Mouse (Mus musculus) gastrocnemius, postnatal 36 days (tissue): Measurements from ENCODE around the gene Syce1. TPM values are rescaled to one million over a fixed set of nuclear protein-coding genes. Genes with fewer than 3 reads are reported as not detected.
"Not testable (repeated sequence)": the region's sequence is repeated elsewhere in the genome, so short reads cannot be mapped to it uniquely, and the experiment has no call there.

Experiments used
- DNase-seq, 2 experiments: peaks; one replicate each; pipeline ENCODE4 v3.0.0; 2022
- intact Hi-C: fragments of 180-260 bp; cut with DNase I; formaldehyde crosslinking; loops from one replicate; pipeline ENCODE4 v1.15.1; 2025
- total RNA-seq, 2 experiments: library from RNA; stranded (reverse); gene quantifications; 2 replicates each; pipeline ENCODE4 v1.2.3; 2021

Syce1 gene
- total RNA-seq, 2 experiments from 2014 or later, result not detected

DNA sequence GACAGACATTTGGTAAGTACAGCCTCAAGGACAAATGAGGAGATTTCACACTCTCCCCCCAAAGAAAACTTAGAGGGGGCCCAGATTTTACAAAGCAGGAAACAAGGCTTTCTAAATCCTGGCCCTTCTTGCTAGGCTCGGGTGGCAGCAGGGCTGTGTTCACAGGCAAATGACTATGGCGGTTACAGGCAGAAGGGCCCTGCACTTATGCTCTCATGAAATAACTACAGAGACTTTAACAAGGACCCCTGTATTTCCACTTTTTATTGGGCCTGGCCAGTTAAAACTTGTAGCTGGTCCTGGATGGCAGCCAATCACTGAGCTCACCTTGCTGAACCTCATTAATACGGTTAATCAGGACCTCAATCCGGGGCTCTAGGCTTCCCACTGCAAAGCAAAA, 7.1 kb downstream of the Syce1 start:
- DNase-seq, result no peak
- intact Hi-C loops, result no loop called here

DNA sequence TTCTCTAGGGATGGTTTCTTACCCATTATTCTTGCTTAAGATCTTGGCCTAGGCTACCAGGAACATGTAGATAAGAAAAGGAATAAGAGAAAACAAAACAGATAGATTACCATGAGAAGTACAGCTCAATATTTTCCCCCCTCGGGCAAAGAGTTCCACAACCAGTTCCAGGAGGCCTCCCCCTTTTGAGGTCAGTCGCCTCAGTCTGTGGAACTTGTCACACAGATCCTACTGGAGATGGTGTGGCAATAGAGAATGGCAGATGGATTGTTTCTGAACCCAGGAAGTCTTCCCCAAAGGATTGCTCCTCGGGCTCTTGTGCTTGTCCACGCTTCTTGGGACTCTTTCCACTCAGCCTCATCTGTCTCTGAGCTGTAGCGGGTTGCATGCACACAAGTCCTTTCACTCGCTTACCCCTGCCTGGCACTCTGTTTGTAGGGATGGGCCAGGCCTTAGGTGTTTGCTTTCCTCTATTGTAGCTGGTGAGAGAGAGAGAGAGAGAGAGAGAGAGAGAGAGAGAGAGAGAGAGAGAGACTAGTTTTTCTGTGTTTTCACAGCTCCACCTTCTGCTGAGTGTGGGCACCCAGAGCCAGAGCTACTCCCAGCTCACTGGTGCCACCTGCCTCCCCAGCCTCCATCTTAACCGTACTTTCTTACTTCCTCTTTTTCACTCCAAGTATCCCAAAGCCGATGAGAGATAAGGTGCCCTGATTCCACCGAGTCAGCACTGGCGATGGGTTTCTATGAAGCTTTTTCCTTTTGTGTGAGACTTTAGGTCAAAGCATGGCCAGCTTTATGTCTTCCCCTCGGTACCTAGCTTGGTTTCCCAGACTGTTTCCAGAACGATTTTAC, 21.5 kb downstream of the Syce1 start:
- no peak for DNase-seq
- intact Hi-C loops, result no loop called here

DNA sequence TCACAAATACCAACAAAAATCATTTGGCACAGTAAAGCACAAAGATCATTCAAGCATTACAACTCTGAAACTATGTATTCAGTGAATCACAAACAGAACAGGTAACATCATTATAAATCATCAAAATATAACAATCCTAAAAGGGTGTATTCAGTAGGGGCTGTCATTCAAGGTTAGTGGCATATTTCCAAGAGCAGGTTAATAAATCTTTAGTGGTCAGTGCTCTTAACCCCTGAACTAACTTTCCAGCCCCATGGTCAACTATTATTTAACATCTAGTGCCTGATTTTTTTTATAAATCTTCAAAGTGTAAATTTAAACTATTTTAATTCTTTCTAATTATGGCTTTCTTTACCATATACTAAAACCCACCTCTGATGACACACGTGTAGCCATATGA, 22.3 kb downstream of the Syce1 start:
- intact Hi-C loops, result not testable (repeated sequence)

DNA sequence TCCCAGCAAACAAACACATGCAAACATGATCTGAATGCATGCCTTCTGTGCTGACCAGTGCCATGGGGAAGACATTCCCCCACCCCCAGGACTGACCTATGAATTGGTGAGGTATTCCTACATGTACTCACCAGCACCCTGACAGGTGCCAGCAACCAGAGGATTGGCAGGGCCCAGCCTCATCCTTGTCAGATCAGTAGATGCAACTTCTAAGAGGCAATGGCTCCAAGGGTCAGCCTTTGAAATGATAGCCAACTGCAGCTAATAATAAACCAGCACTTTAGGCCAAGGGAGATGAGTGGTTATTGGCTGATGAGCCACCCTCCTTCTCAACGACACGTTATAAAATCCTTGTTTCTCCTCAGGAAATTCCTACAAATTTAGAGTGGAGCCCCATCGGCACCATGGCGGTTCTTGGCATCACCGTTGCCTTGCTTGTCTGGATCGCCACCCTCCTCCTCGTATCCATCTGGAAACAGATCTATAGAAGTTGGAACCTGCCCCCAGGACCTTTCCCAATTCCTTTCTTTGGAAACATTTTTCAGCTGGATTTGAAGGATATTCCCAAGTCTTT, 24.1 kb downstream of the Syce1 start, which contains the start of gene Cyp2e1:
Gene Cyp2e1 (plus strand): TSS at position 293 of the 574 bp plus-strand sequence.
- intact Hi-C loops, result no loop called here
- DNase-seq, result no peak

More for the DNA sequence above, 22.3 kb downstream of the Syce1 start:
- not testable (repeated sequence) for DNase-seq

DNA sequence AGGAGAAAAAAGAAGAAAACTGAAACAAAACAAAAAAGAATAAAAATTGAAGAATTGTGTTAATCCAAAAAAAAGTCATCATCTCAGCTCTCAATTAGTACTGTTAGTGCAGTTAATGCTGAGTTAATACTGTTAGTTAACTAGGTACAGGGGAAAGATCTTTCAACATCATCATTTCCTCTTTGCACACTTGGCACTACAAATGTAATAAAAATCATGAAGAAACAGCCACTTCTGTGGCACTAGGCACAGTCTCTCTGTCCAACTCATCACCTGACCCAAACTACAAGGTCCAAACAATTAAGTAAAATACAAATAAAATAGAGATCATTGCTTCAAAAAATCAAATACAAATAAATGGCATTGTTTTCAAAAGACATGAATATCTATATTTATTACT, 27.0 kb downstream of the Syce1 start:
- no peak for DNase-seq
- intact Hi-C loops, result no loop called here

DNA sequence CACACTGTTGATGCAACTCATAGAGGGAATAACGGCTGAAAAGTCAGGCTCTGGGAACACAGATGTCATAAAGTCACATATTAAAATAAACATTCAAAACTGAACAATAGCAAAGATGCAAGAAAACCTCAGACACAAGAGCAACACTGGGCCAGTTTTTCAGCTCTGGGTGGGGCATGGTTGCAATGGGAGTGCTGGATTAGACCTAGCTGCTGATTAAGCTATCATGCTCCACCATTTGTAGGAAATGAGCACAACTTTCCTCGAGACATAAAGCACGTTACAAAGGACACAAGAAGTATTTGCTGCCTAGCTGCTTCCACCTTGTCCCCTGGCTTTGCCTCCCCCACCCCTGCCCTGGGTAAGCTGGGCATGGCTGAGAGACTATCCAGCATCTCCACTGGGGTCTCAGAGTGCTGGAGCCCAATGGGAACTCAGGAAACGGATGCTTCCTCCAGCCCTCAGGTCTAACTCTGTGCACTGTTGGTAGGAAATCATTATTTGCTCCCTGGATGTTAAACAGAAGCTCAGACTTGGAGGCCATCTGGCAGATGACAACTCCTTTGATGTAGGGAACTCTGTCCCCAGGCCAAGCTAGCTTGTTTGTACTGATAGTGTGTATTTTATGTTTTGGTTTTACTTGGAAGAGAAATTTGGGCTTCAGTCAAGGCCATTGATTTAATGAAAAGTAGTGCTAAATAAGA, 31.3 kb downstream of the Syce1 start:
- DNase-seq, result no peak
- intact Hi-C loops, result no loop called here

DNA sequence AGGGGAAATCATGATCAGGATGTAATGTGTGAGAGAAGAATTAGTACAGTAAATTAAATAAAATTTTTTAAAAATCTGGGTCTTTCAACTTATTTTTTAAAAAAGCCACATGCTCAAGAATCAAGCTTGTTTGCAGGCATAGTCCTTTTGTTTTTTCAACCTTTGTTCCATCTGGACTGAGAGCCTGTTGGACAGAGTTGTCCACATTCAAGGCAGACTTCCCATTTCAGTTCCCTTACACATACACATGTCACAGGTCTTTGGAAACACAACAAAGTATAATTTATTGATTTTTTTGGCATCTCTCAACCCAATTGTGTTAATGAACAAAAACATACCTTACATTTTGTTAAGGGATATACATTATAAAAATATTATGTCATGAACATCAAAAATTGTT, 33.1 kb downstream of the Syce1 start:
- no peak for DNase-seq

DNA sequence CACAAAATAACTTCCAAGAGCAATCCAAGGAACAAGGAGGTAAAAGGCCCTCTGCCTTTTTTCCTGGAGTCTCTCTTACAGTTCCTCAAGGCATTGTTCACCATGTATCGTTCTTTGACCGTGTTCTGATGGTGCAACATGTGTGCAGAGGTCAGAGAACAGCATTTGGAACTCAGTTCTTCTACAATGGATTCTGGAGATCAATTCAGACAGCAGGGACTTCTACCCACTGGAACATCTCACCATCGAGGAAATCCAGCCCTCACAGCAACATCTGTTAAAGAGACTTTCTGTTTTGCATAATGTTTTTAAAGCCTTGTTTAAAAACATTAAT, 38.9 kb downstream of the Syce1 start:
- DNase-seq, result no peak
- intact Hi-C loops, result no loop called here

More for the DNA sequence above, 33.1 kb downstream of the Syce1 start:
- intact Hi-C loops, result no loop called here

DNA sequence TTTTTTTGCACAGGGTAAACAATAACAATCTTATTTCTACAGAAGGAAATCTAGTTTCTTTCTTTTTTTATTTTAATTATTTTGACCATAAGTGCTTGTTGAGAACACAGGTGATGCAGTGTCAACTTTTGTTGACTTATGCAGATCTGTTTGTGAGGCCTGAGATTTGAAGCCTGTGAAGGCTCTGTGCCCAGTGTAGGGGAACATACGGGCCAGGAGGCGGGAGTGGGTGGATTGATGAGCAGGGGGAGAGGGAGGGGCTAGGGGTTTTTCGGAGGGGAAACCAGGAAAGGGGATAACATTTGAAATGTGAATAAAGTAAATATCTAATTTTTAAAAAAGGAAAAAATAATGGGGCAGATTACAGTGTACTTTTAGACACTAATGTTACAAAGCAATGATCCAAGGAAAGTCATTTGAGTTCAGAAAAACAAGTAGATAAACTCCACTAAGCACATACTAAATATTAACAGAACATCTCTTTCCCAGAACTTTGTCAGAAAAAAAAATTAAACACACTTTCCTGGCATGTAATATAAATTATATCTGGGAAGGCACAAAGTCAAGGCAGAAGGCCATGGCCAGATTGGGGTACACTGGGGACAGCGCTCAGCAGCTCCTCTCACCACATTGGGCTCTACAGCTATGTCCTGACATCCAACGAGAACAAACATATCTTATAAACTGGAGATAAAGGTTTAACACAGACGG, 39.4 kb downstream of the Syce1 start:
- no peak for DNase-seq

DNA sequence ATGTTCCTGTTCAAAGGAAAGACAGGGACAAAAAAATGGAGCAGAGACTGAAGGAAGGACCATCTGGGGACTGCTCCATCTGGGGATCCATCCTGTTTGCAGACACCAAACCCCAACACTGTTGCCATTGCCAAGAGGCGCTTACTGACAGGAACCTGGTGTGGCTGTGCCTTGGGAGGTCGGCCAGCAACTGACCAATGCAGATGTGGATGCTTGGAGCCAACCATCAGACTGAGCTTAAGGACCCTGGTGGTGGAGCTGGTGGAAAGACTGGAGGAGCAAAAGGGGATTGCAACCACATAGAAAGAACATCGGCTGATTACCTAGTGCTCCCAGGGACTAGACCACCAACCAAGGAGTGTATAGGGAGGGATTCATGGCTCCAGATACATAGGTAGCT, 40.2 kb downstream of the Syce1 start:
- no peak for DNase-seq

More for the DNA sequence above, 39.4 kb downstream of the Syce1 start:
- intact Hi-C loops, result no loop called here

DNA sequence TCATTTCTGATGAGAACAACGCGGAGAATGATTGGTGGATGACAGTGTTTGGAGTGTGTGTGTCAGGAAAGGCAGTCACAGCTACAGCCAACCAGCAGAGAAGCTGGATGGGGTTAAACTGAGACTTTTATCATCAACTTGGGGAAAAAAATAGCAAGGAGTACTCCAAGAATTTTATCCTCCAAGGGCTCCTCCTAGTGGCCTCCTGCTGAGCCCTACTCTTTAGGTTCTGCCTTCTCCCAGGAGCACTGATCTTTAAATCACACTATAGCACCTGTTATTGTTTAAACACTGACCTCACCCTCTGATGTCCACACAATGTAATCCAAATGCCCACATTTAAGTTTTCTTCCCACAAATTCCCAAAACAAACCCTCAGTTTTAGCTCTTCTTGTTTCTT, 54.5 kb downstream of the Syce1 start:
- intact Hi-C loops, result no loop called here
- no peak for DNase-seq

More for the DNA sequence above, 40.2 kb downstream of the Syce1 start:
- intact Hi-C loops, result no loop called here

Other genes starting within 250 kb of the Syce1 start
- gene Olfr538, start 220.0 kb downstream of the Syce1 start, total RNA-seq, result not detected
- gene Olfr46, start 186.6 kb downstream of the Syce1 start, total RNA-seq, result not detected
- not detected for gene Olfr61, start 158.9 kb downstream of the Syce1 start, total RNA-seq
- gene Olfr53, start 141.4 kb downstream of the Syce1 start, total RNA-seq, result not detected
- gene Olfr539, start 127.9 kb downstream of the Syce1 start, total RNA-seq, result not detected
- gene Olfr45, start 105.9 kb downstream of the Syce1 start, total RNA-seq, result not detected
- gene Olfr541, start 90.6 kb downstream of the Syce1 start, total RNA-seq, result not detected
- gene Cyp2e1, start 24.1 kb downstream of the Syce1 start, total RNA-seq, result 10 to 100 TPM; 10.2 to 16.8 TPM
- under 1 TPM in 1 of 2 experiments, not detected in 1; 0.07 TPM for gene Zfp941, start 34.3 kb upstream of the Syce1 start, total RNA-seq
- not detected for gene Urah, start 47.2 kb upstream of the Syce1 start, total RNA-seq
- gene Scgb1c1, start 57.7 kb upstream of the Syce1 start, total RNA-seq, result not detected
- not detected for gene Odf3, start 60.0 kb upstream of the Syce1 start, total RNA-seq
- gene Gm45785, start 68.5 kb upstream of the Syce1 start, total RNA-seq, result not detected
- 10 to 100 TPM; 12.6 to 14.9 TPM for gene Ric8a, start 69.1 kb upstream of the Syce1 start, total RNA-seq
- 1 to 10 TPM; 5.2 to 7.9 TPM for gene Bet1l, start 69.7 kb upstream of the Syce1 start, total RNA-seq
- 10 to 100 TPM; 78.3 to 78.9 TPM for gene Psmd13, start 94.1 kb upstream of the Syce1 start, total RNA-seq
- 10 to 100 TPM; 26.0 to 26.3 TPM for gene Sirt3, start 94.5 kb upstream of the Syce1 start, total RNA-seq
- gene Cox8b, start 112.6 kb upstream of the Syce1 start, total RNA-seq, result 1,000 to 10,000 TPM; 1,837 to 1,924 TPM
- not detected for gene Nlrp6, start 133.1 kb upstream of the Syce1 start, total RNA-seq
- 1 to 10 TPM; 3.6 to 4.6 TPM for gene Pgghg, start 153.5 kb upstream of the Syce1 start, total RNA-seq
- gene Ifitm5, start 162.4 kb upstream of the Syce1 start, total RNA-seq, result under 1 TPM in 1 of 2 experiments, not detected in 1; 0.35 TPM
- gene Gm45717, start 168.1 kb upstream of the Syce1 start, total RNA-seq, result not detected
- gene Ifitm2, start 168.1 kb upstream of the Syce1 start, total RNA-seq, result 10 to 100 TPM; 50.9 to 51.8 TPM
- under 1 TPM in 1 of 2 experiments, not detected in 1; 0.77 TPM for gene Ifitm1, start 179.4 kb upstream of the Syce1 start, total RNA-seq
- 10 to 100 TPM; 30.2 to 45.6 TPM for gene Ifitm3, start 222.9 kb upstream of the Syce1 start, total RNA-seq
- gene Ifitm6, start 230.1 kb upstream of the Syce1 start, total RNA-seq, result not detected
- not detected for gene Gm17387, start 241.3 kb upstream of the Syce1 start, total RNA-seq